Mouse (Mus musculus): Measurements from ENCODE around the gene Fam110c. TPM values are rescaled to one million over a fixed set of nuclear protein-coding genes. Genes with fewer than 3 reads are reported as not detected.
"Not testable (repeated sequence)": the region's sequence is repeated elsewhere in the genome, so short reads cannot be mapped to it uniquely, and the experiment has no call there.

The Fam110c gene
- polyA plus RNA-seq (2014; fragmentation: Nextera tagmentation; extraction: Ambion mirVana) = 0.63 and 0.67 TPM in 2 replicates

GRCm38 (mm10) chr12:31073412-31074354 lies at the start of gene Fam110c:
Gene Fam110c (plus strand): TSS chr12:31073861.
- ATAC-seq (ENCODE audit: low read depth) = peak; percentile 87
- peak; percentile 50 for DNase-seq (ENCODE audit: low spot score)

GRCm38 (mm10) chr12:31026423-31026822 lies 47.2 kb upstream of the Fam110c start:
- DNase-seq (ENCODE audit: low spot score) (peak; percentile 46), ATAC-seq (ENCODE audit: low read depth) (no peak)
- no peaks in the 10 kb centered on the region for H3K9me3 ChIP-seq (ENCODE audit: control insufficient read depth, low read length)
- H3K4me2 ChIP-seq (ENCODE audit: low read depth, low read length) = no peak overlapping the region
- H3K4me3 ChIP-seq (ENCODE audit: low read depth, low read length) = no peak overlapping the region
- no peak overlapping the region for H3K9ac ChIP-seq (ENCODE audit: low read depth, low read length)
- no peaks in the 10 kb centered on the region for H3K27me3 ChIP-seq (replicated peaks; ENCODE audit: control insufficient read depth, insufficient read depth, low read length)
- H3K4me1 ChIP-seq (ENCODE audit: control insufficient read depth, insufficient read depth, low read length) = no peaks in the 10 kb centered on the region
- 19% methylated on average over 7 of the region's 7 CpGs for WGBS
- no peak overlapping the region for H3K27ac ChIP-seq (replicated peaks; ENCODE audit: low read depth, low read length)
- H3K36me3 ChIP-seq (ENCODE audit: control insufficient read depth, insufficient read depth, low read length) = no peaks in the 10 kb centered on the region

More at GRCm38 (mm10) chr12:31073412-31074354, at the start of gene Fam110c:
- Histone ChIP-seq H3K4me1 (ENCODE audit: control insufficient read depth, insufficient read depth, low read length) (0 out of 2 replicates have a peak, but pooled peaks cover 6% of the 10 kb centered on the region), H3K9ac (ENCODE audit: low read depth, low read length) (peak within 1 kb of the TSS; percentile 51), H3K27ac (replicated peaks; ENCODE audit: low read depth, low read length) (no peak within 1 kb of the TSS), H3K36me3 (ENCODE audit: control insufficient read depth, insufficient read depth, low read length) (no peaks in the 10 kb centered on the region), H3K4me2 (ENCODE audit: low read depth, low read length) (peak within 1 kb of the TSS; percentile 93), H3K9me3 (ENCODE audit: control insufficient read depth, low read length) (no peaks in the 10 kb centered on the region), H3K27me3 (replicated peaks; ENCODE audit: control insufficient read depth, insufficient read depth, low read length) (peaks cover 51% of the 10 kb centered on the region), H3K4me3 (ENCODE audit: low read depth, low read length) (peak within 1 kb of the TSS; percentile 53)
- WGBS = 2% methylated on average over 41 of the region's 50 CpGs

- Histone ChIP-seq H3K9ac (ENCODE audit: low read depth, low read length) (no peak overlapping the region), H3K4me2 (ENCODE audit: low read depth, low read length) (no peak overlapping the region), H3K27ac (replicated peaks; ENCODE audit: low read depth, low read length) (no peak overlapping the region), H3K36me3 (ENCODE audit: control insufficient read depth, insufficient read depth, low read length) (no peaks in the 10 kb centered on the region), H3K27me3 (replicated peaks; ENCODE audit: control insufficient read depth, insufficient read depth, low read length) (no peaks in the 10 kb centered on the region), H3K9me3 (ENCODE audit: control insufficient read depth, low read length) (no peaks in the 10 kb centered on the region), H3K4me3 (ENCODE audit: low read depth, low read length) (no peak overlapping the region), H3K4me1 (ENCODE audit: control insufficient read depth, insufficient read depth, low read length) (no peaks in the 10 kb centered on the region)
- no peak for DNase-seq (ENCODE audit: low spot score)
- 87% methylated on average over 4 of the region's 4 CpGs for WGBS
- ATAC-seq (ENCODE audit: low read depth) = no peak
Measured at GRCm38 (mm10) chr12:31052066-31052465, 21.6 kb upstream of the Fam110c start.

- no peaks in the 10 kb centered on the region for H3K9me3 ChIP-seq (ENCODE audit: control insufficient read depth, low read length)
- H3K4me2 ChIP-seq (ENCODE audit: low read depth, low read length) = no peak overlapping the region
- H3K9ac ChIP-seq (ENCODE audit: low read depth, low read length) = no peak overlapping the region
- no peaks in the 10 kb centered on the region for H3K27me3 ChIP-seq (replicated peaks; ENCODE audit: control insufficient read depth, insufficient read depth, low read length)
- no peak overlapping the region for H3K27ac ChIP-seq (replicated peaks; ENCODE audit: low read depth, low read length)
- 76% methylated on average over 6 of the region's 6 CpGs for WGBS
- DNase-seq (ENCODE audit: low spot score) (no peak), ATAC-seq (ENCODE audit: low read depth) (no peak)
- no peak overlapping the region for H3K4me3 ChIP-seq (ENCODE audit: low read depth, low read length)
- no peaks in the 10 kb centered on the region for H3K36me3 ChIP-seq (ENCODE audit: control insufficient read depth, insufficient read depth, low read length)
- H3K4me1 ChIP-seq (ENCODE audit: control insufficient read depth, insufficient read depth, low read length) = no peaks in the 10 kb centered on the region
Measured at GRCm38 (mm10) chr12:31056291-31056864, 17.3 kb upstream of the Fam110c start.

GRCm38 (mm10) chr12:31059393-31059853 lies 14.2 kb upstream of the Fam110c start:
- WGBS = 38% methylated on average over 8 of the region's 8 CpGs
- peak; percentile 41 for DNase-seq (ENCODE audit: low spot score)

GRCm38 (mm10) chr12:31060245-31060644 lies 13.4 kb upstream of the Fam110c start:
- WGBS = 52% methylated on average over 8 of the region's 8 CpGs
- Histone ChIP-seq H3K4me3 (ENCODE audit: low read depth, low read length) (no peak overlapping the region), H3K9me3 (ENCODE audit: control insufficient read depth, low read length) (no peaks in the 10 kb centered on the region), H3K36me3 (ENCODE audit: control insufficient read depth, insufficient read depth, low read length) (no peaks in the 10 kb centered on the region), H3K9ac (ENCODE audit: low read depth, low read length) (no peak overlapping the region), H3K27ac (replicated peaks; ENCODE audit: low read depth, low read length) (no peak overlapping the region), H3K27me3 (replicated peaks; ENCODE audit: control insufficient read depth, insufficient read depth, low read length) (no peaks in the 10 kb centered on the region), H3K4me1 (ENCODE audit: control insufficient read depth, insufficient read depth, low read length) (no peaks in the 10 kb centered on the region), H3K4me2 (ENCODE audit: low read depth, low read length) (no peak overlapping the region)
- ATAC-seq (ENCODE audit: low read depth) = no peak
- DNase-seq (ENCODE audit: low spot score) = no peak

More at GRCm38 (mm10) chr12:31059393-31059853, 14.2 kb upstream of the Fam110c start:
- no peaks in the 10 kb centered on the region for H3K4me1 ChIP-seq (ENCODE audit: control insufficient read depth, insufficient read depth, low read length)
- H3K4me3 ChIP-seq (ENCODE audit: low read depth, low read length) = no peak overlapping the region
- ATAC-seq (ENCODE audit: low read depth) = no peak
- H3K27ac ChIP-seq (replicated peaks; ENCODE audit: low read depth, low read length) = no peak overlapping the region
- H3K9ac ChIP-seq (ENCODE audit: low read depth, low read length) = no peak overlapping the region
- H3K36me3 ChIP-seq (ENCODE audit: control insufficient read depth, insufficient read depth, low read length) = no peaks in the 10 kb centered on the region
- no peaks in the 10 kb centered on the region for H3K9me3 ChIP-seq (ENCODE audit: control insufficient read depth, low read length)
- H3K27me3 ChIP-seq (replicated peaks; ENCODE audit: control insufficient read depth, insufficient read depth, low read length) = no peaks in the 10 kb centered on the region
- H3K4me2 ChIP-seq (ENCODE audit: low read depth, low read length) = no peak overlapping the region

DNA sequence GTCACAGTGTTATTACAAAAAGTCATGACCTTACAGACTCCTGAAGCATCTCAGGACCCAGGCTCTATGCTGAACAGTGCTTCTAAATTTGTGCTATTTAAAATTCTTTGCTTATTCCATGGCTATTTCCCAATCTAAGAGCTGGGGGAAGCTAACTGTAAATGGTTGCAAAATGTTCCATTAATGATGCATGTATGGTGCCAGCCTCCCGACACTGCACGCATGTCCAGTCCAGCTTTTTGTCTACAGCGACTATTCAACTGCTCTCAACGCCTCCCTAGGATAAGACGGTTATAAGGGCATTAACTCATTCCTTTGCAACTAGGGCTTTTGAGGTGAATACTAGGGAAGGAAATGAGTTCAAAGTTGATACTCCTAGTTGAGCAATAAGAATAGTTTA lies 2.4 kb upstream of the Fam110c start:
- no peak overlapping the region for H3K27ac ChIP-seq (replicated peaks; ENCODE audit: low read depth, low read length)
- peaks cover 38% of the 10 kb centered on the region for H3K27me3 ChIP-seq (replicated peaks; ENCODE audit: control insufficient read depth, insufficient read depth, low read length)
- ATAC-seq (ENCODE audit: low read depth) (no peak), DNase-seq (ENCODE audit: low spot score) (no peak)
- no peaks in the 10 kb centered on the region for H3K9me3 ChIP-seq (ENCODE audit: control insufficient read depth, low read length)
- no peak overlapping the region for H3K4me2 ChIP-seq (ENCODE audit: low read depth, low read length)
- no peaks in the 10 kb centered on the region for H3K36me3 ChIP-seq (ENCODE audit: control insufficient read depth, insufficient read depth, low read length)
- WGBS = 79% methylated on average over 5 of the region's 5 CpGs
- H3K4me3 ChIP-seq (ENCODE audit: low read depth, low read length) = no peak overlapping the region
- no peak overlapping the region for H3K9ac ChIP-seq (ENCODE audit: low read depth, low read length)
- 0 out of 2 replicates have a peak, but pooled peaks cover 6% of the 10 kb centered on the region for H3K4me1 ChIP-seq (ENCODE audit: control insufficient read depth, insufficient read depth, low read length)

DNA sequence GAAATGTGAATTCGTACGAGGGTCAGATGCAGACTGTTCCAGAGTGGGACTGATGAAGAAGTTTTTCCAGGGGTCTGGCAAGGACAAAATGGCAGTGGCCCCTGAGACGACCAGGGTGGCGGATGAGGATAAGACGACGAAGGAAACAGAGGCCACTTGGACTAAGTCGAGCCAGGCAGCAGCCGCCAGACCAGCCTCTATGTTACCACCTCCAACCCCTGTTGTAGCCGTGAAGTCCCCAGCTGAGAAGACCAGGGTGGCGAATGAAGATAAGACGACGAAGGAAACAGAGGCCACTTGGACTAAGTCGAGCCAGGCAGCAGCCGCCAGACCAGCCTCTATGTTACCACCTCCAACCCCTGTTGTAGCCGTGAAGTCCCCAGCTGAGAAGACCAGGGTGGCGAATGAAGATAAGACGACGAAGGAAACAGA lies 710 bp downstream of the Fam110c start:
- not testable (repeated sequence) for H3K9me3 ChIP-seq (ENCODE audit: control insufficient read depth, low read length); H3K4me1 ChIP-seq (ENCODE audit: control insufficient read depth, insufficient read depth, low read length); H3K27ac ChIP-seq (replicated peaks; ENCODE audit: low read depth, low read length); DNase-seq (ENCODE audit: low spot score); H3K36me3 ChIP-seq (ENCODE audit: control insufficient read depth, insufficient read depth, low read length); ATAC-seq (ENCODE audit: low read depth)
- Histone ChIP-seq H3K27me3 (replicated peaks; ENCODE audit: control insufficient read depth, insufficient read depth, low read length) (peaks cover 51% of the 10 kb centered on the region), H3K4me3 (ENCODE audit: low read depth, low read length) (peak overlapping the region; percentile 53), H3K4me2 (ENCODE audit: low read depth, low read length) (peak overlapping the region; percentile 93), H3K9ac (ENCODE audit: low read depth, low read length) (peak overlapping the region; percentile 51)
- 1% methylated on average over 15 of the region's 18 CpGs for WGBS
